Comparison of ENCODE assay signal across 15 mouse cellular contexts in the genomic region with DNA sequence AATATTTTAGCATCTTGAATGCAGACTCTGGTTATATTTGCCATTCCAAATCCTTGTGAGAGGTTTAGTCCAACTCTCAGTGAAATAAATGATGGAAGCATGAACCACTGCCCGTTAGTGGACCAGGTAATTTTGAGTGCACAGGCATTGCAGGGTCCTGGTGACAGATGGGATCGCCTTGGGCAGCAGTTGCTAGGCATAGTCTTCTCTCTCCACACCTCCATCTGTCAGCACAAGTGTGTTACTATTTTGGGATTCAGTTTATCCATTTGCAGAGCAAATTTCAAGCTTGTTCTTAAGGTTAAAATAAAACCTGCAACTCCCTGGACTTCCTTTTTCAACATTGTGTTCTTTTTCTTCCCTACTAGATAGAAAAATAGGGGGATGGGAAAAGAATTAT.
A peak's percentile ranks its signal among the peaks of the same experiment; 100 is the strongest.
DNase-seq lines count a peak whose midpoint lies in the region; ATAC-seq lines count a peak whose summit lies in the region.
"Had no signal": no experiment of that assay in that cellular context is flagged by ENCODE, and none has a peak within 500 bp of the region (broad histone marks: within the 10 kb centered on the region; RNA-seq: fewer than 3 reads in every experiment).

No protein-coding gene starts in this region.

- no peaks in the 10 kb centered on the region for H3K36me3 ChIP-seq in forebrain, embryonic 15.5 days
- H3K36me3 ChIP-seq in forebrain, embryonic 12.5 days (replicated peaks) = no peaks in the 10 kb centered on the region
- H3K36me3 ChIP-seq: hindbrain, embryonic 15.5 days; liver, embryonic 13.5 days had no signal

- peak; percentile 64; the same call in 1 of the 2 replicates for ATAC-seq in forebrain, embryonic 15.5 days (replicated peaks)
- no peak for ATAC-seq in forebrain, embryonic 12.5 days (ENCODE audit: low FRiP score)
- ATAC-seq in megakaryocyte-erythroid progenitor cell, adult 5-6 weeks (replicated peaks; ENCODE audit: low FRiP score, low TSS enrichment, poor library complexity, severe bottlenecking) = no peak

- no peak overlapping the region for H3K4me3 ChIP-seq in forebrain, embryonic 15.5 days
- no peak overlapping the region for H3K4me3 ChIP-seq in forebrain, embryonic 12.5 days (replicated peaks)
- H3K4me3 ChIP-seq: erythroblast, embryonic 14.5 days; hindbrain, embryonic 15.5 days; liver, embryonic 13.5 days had no signal

- no peaks in the 10 kb centered on the region for H3K27me3 ChIP-seq in forebrain, embryonic 15.5 days
- no peaks in the 10 kb centered on the region for H3K27me3 ChIP-seq in forebrain, embryonic 12.5 days
- H3K27me3 ChIP-seq: hindbrain, embryonic 15.5 days; liver, embryonic 13.5 days had no signal

- peak overlapping the region; percentile 22; the same call in 1 of the 2 replicates for H3K27ac ChIP-seq in forebrain, embryonic 15.5 days (replicated peaks)
- no peak overlapping the region for H3K27ac ChIP-seq in forebrain, embryonic 12.5 days
- H3K27ac ChIP-seq: hindbrain, embryonic 15.5 days; kidney, postnatal 0 days; liver, embryonic 13.5 days had no signal

- H3K4me1 ChIP-seq in forebrain, embryonic 15.5 days = no peaks in the 10 kb centered on the region
- no peaks in the 10 kb centered on the region for H3K4me1 ChIP-seq in forebrain, embryonic 12.5 days
- H3K4me1 ChIP-seq: hindbrain, embryonic 15.5 days; liver, embryonic 13.5 days had no signal

- no peak overlapping the region for H3K4me2 ChIP-seq in forebrain, embryonic 15.5 days (replicated peaks)
- no peak overlapping the region for H3K4me2 ChIP-seq in forebrain, embryonic 12.5 days
- H3K4me2 ChIP-seq: hindbrain, embryonic 15.5 days; liver, embryonic 13.5 days had no signal

- H3K9me3 ChIP-seq in forebrain, embryonic 15.5 days = no peaks in the 10 kb centered on the region
- no peaks in the 10 kb centered on the region for H3K9me3 ChIP-seq in forebrain, embryonic 12.5 days
- H3K9me3 ChIP-seq: hindbrain, embryonic 15.5 days; liver, embryonic 13.5 days had no signal

- DNase-seq in layer of hippocampus, adult 11-12 months (ENCODE audit: low spot score) = peak; percentile 19
- no peak for DNase-seq in layer of hippocampus, adult 9-10 months (ENCODE audit: low spot score)
- DNase-seq in cerebellum, postnatal 10 days = peak; percentile 84 to 89
- DNase-seq in right cerebral cortex, postnatal 10 days (ENCODE audit: low spot score in 2 of 2) = peak; percentile 26 to 51
- DNase-seq in kidney, adult 11 months = no peak
- DNase-seq: embryo, embryonic 11 days; gastrocnemius, postnatal 36 days; liver, embryonic 13.5 days; lung, postnatal 4 days had no signal

- H3K9ac ChIP-seq in forebrain, embryonic 15.5 days (replicated peaks) = no peak overlapping the region
- no peak overlapping the region for H3K9ac ChIP-seq in forebrain, embryonic 12.5 days
- H3K9ac ChIP-seq: hindbrain, embryonic 15.5 days; liver, embryonic 13.5 days had no signal

- 53% methylated on average over 2 of the region's 2 CpGs for WGBS in forebrain, embryonic 15.5 days
- WGBS in forebrain, embryonic 12.5 days = 70% methylated on average over 2 of the region's 2 CpGs

Comparison
In these comparisons a context has a peak if more than half of its experiments do, and no peak if none do; other contexts are left out.
1. DNase-seq: peak in layer of hippocampus, adult 11-12 months (single experiment), cerebellum, postnatal 10 days (2 of 2) and right cerebral cortex, postnatal 10 days (2 of 2); none in layer of hippocampus, adult 9-10 months (single experiment) and kidney, adult 11 months (single experiment).